Mouse (Mus musculus) heart, postnatal 14 days (tissue): ENCODE results near the gene Aen. TPM values are rescaled to one million over a fixed set of nuclear protein-coding genes. Genes with fewer than 3 reads are reported as not detected.

Experiments used
- DNase-seq, 2 experiments: peaks; one replicate each; pipeline ENCODE4 v3.0.0; 2021 to 2022
- intact Hi-C: fragments of 180-260 bp; cut with DNase I; formaldehyde crosslinking; loops from one replicate; pipeline ENCODE4 v1.15.1; 2025
- long read RNA-seq, 2 experiments: library from polyadenylated mRNA; stranded (forward); transcript quantifications; one replicate each; pipeline ENCODE4 v2.0.0; 2021
- total RNA-seq, 2 experiments: library from RNA; stranded (reverse); gene quantifications; 2 replicates each; pipeline ENCODE4 v1.2.3; 2021

Gene Aen
- total RNA-seq = 10 to 100 TPM; 25.8 to 29.4 TPM
- long read RNA-seq, experiment 1, full-length matches to known transcripts = 77 of 92 reads
- long read RNA-seq, experiment 1, partial matches to known transcripts = 12 of 92 reads
- long read RNA-seq, experiment 1, other reads (novel, unspliced or antisense) = 3 of 92 reads
- long read RNA-seq, experiment 2, full-length matches to known transcripts = 76 of 81 reads
- long read RNA-seq, experiment 2, partial matches to known transcripts = 3 of 81 reads
- long read RNA-seq, experiment 2, other reads (novel, unspliced or antisense) = 2 of 81 reads

- peak; percentile 97 to 99 for DNase-seq
- intact Hi-C loops = no loop called here
Observed at GRCm38 (mm10) chr7:78895653-78896333, at the start of gene Aen. TSS of gene Aen (plus strand) at chr7:78895854.

- DNase-seq = no peak
- intact Hi-C loops = loop anchor here (2.0 kb wide), 2 partner anchors 41 to 53 kb away; no protein-coding TSS in a partner anchor
Observed at GRCm38 (mm10) chr7:78846066-78846716, 49.5 kb upstream of the Aen start.

DNA sequence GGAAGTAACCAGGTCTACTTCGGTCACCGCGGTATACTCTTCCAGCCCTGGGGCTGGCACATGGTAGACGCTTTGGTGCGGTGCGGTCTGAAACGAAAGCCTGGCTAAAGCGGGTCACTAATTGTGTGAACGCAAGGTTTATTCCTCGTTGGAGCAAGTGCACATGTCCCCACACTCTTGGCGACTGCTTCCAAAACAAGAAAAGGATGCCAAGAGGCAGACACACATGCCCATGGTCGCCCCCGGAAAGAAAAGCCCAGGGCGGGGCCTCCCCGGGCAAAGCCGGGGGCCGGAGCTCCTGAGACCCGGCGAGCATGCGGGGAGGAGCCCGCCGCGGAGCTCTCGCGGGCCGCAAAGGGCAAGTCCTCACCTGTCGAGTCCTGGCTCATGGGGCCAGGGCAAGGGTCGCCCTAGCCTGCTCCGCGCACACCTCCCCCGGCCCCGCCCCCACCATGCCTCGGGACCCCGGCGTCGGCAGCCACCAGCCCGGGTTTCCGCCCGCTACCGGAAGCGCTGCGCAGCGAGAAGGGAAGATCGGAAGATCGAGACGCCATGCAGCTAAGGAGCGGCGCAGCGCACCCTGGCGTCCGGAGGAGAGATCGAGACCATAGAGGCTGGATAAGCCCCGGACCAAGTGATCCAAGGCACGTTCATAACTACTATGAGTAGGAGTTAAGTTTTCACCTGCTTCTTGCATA is 48.8 kb upstream of the Aen start, which contains the start of gene Det1:
Gene Det1, minus strand, starts transcription at position 527 of the 698 bp plus-strand sequence.
- intact Hi-C loops = loop anchor here (2.0 kb wide), 2 partner anchors 40 to 54 kb away; no protein-coding TSS in a partner anchor
- peak; percentile 91 to 93 for DNase-seq

DNA sequence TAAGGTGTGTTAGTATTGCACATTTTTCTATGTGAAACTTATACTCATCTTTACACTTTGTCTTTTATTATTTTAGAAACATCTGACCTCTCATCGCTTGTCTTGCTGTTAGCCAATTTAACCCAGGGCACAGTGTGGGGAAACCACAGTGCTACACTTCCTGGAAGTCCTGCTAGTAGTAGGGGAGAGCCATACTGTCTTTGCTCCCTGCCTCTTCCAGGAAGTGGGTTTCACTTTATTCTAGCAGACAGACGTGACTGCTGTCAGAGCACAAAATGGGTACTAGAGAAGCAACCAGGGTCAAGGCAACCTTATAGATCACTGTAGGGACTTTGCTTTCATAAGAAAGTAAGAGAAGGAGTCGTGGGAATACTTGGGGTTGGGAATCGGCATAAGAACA is 41.6 kb upstream of the Aen start:
- no peak for DNase-seq
- intact Hi-C loops = no loop called here

GRCm38 (mm10) chr7:78855044-78855655 is 40.5 kb upstream of the Aen start:
- no peak for DNase-seq
- intact Hi-C loops = no loop called here

- no peak for DNase-seq
- intact Hi-C loops = no loop called here
Observed at GRCm38 (mm10) chr7:78863796-78864445, 31.7 kb upstream of the Aen start.

GRCm38 (mm10) chr7:78864446-78864802 is 31.2 kb upstream of the Aen start:
- intact Hi-C loops = no loop called here
- DNase-seq = no peak

- no peak for DNase-seq
- intact Hi-C loops = no loop called here
Observed at GRCm38 (mm10) chr7:78865212-78865949, 30.3 kb upstream of the Aen start.

DNA sequence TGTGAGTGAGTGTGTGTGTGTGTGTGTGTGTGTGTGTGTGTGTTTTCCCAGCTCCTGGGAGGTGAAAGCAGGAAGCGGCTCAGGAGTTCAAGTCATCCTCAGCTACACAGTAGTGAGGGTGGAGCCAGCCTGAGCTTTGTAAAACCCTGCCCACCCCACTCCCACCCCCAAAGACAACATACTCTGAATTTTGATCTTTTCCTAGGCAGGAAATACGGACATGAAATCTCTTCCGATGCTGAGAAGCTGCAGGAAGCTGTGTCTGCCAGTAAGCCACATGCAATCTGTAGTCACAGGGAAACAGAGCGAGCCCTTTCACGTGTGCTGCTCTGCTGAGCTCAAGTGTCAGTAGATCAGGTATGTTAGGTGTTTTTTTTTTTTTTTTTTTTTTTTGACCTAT is 26.9 kb upstream of the Aen start:
- DNase-seq = no peak
- intact Hi-C loops = no loop called here

DNA sequence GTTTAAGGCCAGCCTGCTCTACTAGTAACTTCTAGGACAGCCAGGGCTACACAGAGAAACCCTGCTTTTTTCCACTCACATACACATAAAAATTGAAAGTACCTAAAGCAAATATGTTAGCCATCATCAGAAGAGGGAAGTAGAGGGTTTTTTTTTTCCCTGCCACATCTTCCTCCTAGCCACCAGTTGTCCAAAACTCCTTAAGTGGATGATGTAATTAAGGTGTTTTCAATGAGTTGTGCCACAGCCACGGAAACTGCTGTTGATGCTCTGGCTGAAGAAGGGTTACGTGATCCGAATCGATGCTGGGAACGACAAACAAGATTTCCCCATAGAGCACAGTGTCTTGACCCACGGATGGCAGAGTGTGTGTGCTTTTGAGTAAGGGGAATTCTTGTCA is 23.3 kb upstream of the Aen start:
- intact Hi-C loops = no loop called here

GRCm38 (mm10) chr7:78872831-78873230 is 22.8 kb upstream of the Aen start:
- no peak for DNase-seq
- intact Hi-C loops = no loop called here

More for the DNA sequence above, 23.3 kb upstream of the Aen start:
- no peak for DNase-seq

- no peak for DNase-seq
- intact Hi-C loops = no loop called here
Observed at GRCm38 (mm10) chr7:78881607-78882468, 13.8 kb upstream of the Aen start.

DNA sequence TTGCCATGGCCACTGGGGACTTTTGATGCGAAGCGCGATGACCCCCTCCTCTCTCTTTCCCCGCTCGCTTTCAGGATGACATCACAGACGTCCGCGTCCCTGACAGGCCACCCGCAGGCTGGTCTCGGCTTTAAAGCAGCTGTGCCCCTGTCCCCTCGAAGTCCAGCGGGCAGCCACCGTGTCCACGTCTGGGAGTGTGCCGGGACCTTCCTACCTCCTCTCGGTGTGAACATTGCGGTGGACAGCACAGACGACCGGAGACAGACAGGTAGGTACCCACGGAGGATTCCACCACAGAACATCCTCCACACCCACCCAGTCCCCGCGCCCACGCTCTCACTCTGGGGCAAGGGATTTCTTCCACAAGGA is 13.2 kb upstream of the Aen start:
- DNase-seq = no peak
- intact Hi-C loops = no loop called here

GRCm38 (mm10) chr7:78883016-78883725 is 12.5 kb upstream of the Aen start:
- intact Hi-C loops = no loop called here
- no peak for DNase-seq

DNA sequence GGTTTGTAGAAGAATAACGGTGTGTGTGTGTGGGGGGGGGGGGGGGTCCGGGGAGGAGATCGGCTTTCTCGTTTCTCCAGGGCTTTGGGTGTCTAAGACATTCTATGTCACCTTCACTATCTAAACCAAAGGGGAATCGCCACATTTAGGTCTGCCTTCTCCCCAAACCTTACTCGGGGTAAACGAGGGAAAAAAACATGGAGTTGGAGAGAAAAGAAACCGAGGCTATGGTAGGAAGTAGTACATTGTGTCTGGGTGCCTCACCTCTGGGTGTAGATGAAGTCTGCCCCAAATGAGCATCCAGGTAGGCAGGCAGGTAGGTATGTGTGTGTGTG is 12.0 kb upstream of the Aen start:
- no peak for DNase-seq
- intact Hi-C loops = no loop called here

DNA sequence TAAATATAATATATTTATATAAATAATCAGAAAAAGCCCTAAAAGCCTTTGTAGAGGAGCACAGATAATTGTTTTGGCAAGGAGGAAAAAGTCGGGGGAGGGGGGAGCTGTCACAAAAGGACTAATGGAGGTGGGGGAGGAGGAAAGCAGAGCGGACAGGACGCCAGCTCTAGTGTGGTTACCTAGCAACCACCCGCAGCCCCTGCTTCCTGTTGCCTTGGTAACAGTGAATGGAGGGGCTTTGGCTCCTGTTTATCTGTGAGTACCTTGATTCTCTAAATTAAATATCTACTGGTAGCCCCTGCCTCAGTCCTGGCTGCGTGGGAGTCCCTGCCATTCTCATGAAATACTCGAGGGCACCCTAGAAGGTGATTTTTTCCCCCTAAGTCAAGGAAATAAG is 11.5 kb upstream of the Aen start:
- intact Hi-C loops = no loop called here
- DNase-seq = no peak

DNA sequence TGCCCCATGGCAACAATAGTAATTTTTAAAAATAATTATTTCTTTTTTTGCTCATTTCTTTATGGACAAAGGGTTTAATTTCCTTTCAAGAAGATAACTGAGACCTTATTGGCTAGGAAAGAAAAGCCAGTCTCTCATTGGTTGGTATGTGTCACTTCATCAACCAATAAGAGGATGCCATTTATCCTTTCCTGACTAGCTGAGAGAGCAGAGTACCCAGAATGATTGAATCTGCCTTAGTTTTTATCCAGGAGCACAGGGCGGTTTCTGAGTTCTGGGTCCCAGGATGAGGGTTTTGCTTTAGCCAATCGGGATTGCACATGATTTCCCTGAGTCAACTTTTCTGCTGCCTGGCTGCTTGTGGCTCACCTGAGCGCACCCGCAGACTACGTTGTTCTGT is 10.2 kb upstream of the Aen start:
- intact Hi-C loops = no loop called here

GRCm38 (mm10) chr7:78886496-78886895 is 9.2 kb upstream of the Aen start:
- DNase-seq = no peak
- intact Hi-C loops = loop anchor here (2.0 kb wide), 1 partner anchor 40 kb away; the partner anchor contains the start of gene Det1

More for the DNA sequence above, 10.2 kb upstream of the Aen start:
- DNase-seq = no peak
